Mouse (Mus musculus): ENCODE data around the gene Rrh. TPM values are rescaled to one million over a fixed set of nuclear protein-coding genes. Genes with fewer than 3 reads are reported as not detected.
"Not testable (repeated sequence)": the region's sequence is repeated elsewhere in the genome, so short reads cannot be mapped to it uniquely, and the experiment has no call there.

Rrh gene
- total RNA-seq, 2 experiments from 2014 or later, result not detected

GRCm38 (mm10) chr3:129797341-129797740, 25.0 kb downstream of the Rrh start:
- ATAC-seq (replicated peaks; ENCODE audit: low FRiP score, poor library complexity, severe bottlenecking), result no peak

GRCm38 (mm10) chr3:129793801-129794200, 28.6 kb downstream of the Rrh start:
- ATAC-seq (replicated peaks; ENCODE audit: low FRiP score, poor library complexity, severe bottlenecking), result no peak

GRCm38 (mm10) chr3:129782746-129783145, 39.6 kb downstream of the Rrh start:
- no peak for ATAC-seq (replicated peaks; ENCODE audit: low FRiP score, poor library complexity, severe bottlenecking)

GRCm38 (mm10) chr3:129781435-129781834, 41.0 kb downstream of the Rrh start:
- no peak for ATAC-seq (replicated peaks; ENCODE audit: low FRiP score, poor library complexity, severe bottlenecking)

- ATAC-seq (replicated peaks; ENCODE audit: low FRiP score, poor library complexity, severe bottlenecking), result no peak
These were observed 51.2 kb downstream of the Rrh start for GRCm38 (mm10) chr3:129771210-129771609.

- ATAC-seq (replicated peaks; ENCODE audit: low FRiP score, poor library complexity, severe bottlenecking), result no peak
These were observed 55.2 kb downstream of the Rrh start for GRCm38 (mm10) chr3:129766971-129767794.

- ATAC-seq (replicated peaks; ENCODE audit: low FRiP score, poor library complexity, severe bottlenecking), result no peak
These were observed 56.3 kb downstream of the Rrh start for GRCm38 (mm10) chr3:129766106-129766505.

GRCm38 (mm10) chr3:129757599-129757998, 64.8 kb downstream of the Rrh start:
- not testable (repeated sequence) for ATAC-seq (replicated peaks; ENCODE audit: low FRiP score, poor library complexity, severe bottlenecking)

- ATAC-seq (replicated peaks; ENCODE audit: low FRiP score, poor library complexity, severe bottlenecking), result no peak
These were observed 67.5 kb downstream of the Rrh start, which contains the start of gene Egf for GRCm38 (mm10) chr3:129754650-129755604. Egf (minus strand) TSS chr3:129755316.

Other genes starting within 250 kb of the Rrh start
- gene Egf, start 67.3 kb downstream of the Rrh start, total RNA-seq (2015; ENCODE audit: low replicate concordance), result 0.42 TPM in 1 of 2 replicates, not detected in the other
- gene Egf, start 67.3 kb downstream of the Rrh start, total RNA-seq (2017; ENCODE audit: low replicate concordance), result 2.4 and 4.0 TPM in 2 replicates
- gene Lrit3, start 18.6 kb downstream of the Rrh start, total RNA-seq (2015; ENCODE audit: low replicate concordance), result not detected in 2 replicates
- gene Lrit3, start 18.6 kb downstream of the Rrh start, total RNA-seq (2017; ENCODE audit: low replicate concordance), result not detected in 2 replicates
- 6.3 and 7.6 TPM in 2 replicates for gene Gar1, start 8.8 kb upstream of the Rrh start, total RNA-seq (2015; ENCODE audit: low replicate concordance)
- not detected in 2 replicates for gene Gar1, start 8.8 kb upstream of the Rrh start, total RNA-seq (2017; ENCODE audit: low replicate concordance)
- gene Cfi, start 13.3 kb upstream of the Rrh start, total RNA-seq (2015; ENCODE audit: low replicate concordance), result not detected in 2 replicates
- gene Cfi, start 13.3 kb upstream of the Rrh start, total RNA-seq (2017; ENCODE audit: low replicate concordance), result not detected in 2 replicates
- gene Pla2g12a, start 56.0 kb upstream of the Rrh start, total RNA-seq (2015; ENCODE audit: low replicate concordance), result 23.1 and 44.4 TPM in 2 replicates
- gene Pla2g12a, start 56.0 kb upstream of the Rrh start, total RNA-seq (2017; ENCODE audit: low replicate concordance), result 27.0 and 29.7 TPM in 2 replicates
- gene Casp6, start 78.8 kb upstream of the Rrh start, total RNA-seq (2015; ENCODE audit: low replicate concordance), result 10.5 and 14.4 TPM in 2 replicates
- 3.7 and 5.3 TPM in 2 replicates for gene Casp6, start 78.8 kb upstream of the Rrh start, total RNA-seq (2017; ENCODE audit: low replicate concordance)
- 3.6 TPM in 1 of 2 replicates, not detected in the other for gene Mcub, start 147.6 kb upstream of the Rrh start, total RNA-seq (2015; ENCODE audit: low replicate concordance)
- 3.2 and 5.6 TPM in 2 replicates for gene Mcub, start 147.6 kb upstream of the Rrh start, total RNA-seq (2017; ENCODE audit: low replicate concordance)
- gene Sec24b, start 239.0 kb upstream of the Rrh start, total RNA-seq (2015; ENCODE audit: low replicate concordance), result 7.6 and 18.0 TPM in 2 replicates
- 8.3 and 39.4 TPM in 2 replicates for gene Sec24b, start 239.0 kb upstream of the Rrh start, total RNA-seq (2017; ENCODE audit: low replicate concordance)

Measured in erythroid progenitor cell, adult 5-6 weeks (primary cell).